Mouse (Mus musculus) natural killer cell, adult 2 months (primary cell): ENCODE measurements around the gene Entpd3.

Source experiments
- DNase-seq, 2 experiments: peaks; one replicate each; pipeline ENCODE4 v3.0.0; 2022; ENCODE audit warnings: low spot score in 2 of 2

Entpd3 gene

DNA sequence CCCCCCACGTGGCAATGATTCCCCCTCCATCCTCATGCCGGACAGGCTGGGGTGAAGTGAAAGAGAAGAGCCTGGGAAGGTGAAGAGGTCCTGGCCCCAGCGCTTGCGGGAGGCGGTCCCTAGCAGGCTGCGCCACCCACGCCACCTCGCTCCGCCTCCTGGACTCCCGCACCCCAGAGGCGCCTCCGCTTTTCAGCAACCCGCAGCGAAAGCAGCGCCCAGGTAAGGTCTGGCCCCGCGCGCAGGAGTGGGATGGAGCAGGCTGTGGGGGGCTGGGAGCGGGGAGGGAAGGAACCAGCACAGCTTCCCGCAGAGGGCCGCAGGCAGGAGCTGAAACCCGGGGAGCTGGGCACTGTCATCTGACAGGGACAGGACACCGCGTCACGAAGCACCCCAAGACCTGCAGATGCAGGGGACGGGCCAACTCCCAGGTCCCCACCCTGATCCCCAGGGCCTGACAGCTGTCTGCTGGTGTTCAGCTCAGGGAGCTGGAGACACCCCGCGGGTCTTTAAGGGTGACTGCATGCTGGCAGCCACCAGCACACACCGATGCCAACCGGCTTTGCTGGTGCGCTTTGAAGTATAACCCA, at the start of gene Entpd3:
Gene Entpd3 (plus strand): TSS at position 157 of the 590 bp plus-strand sequence.
- no peak for DNase-seq

DNA sequence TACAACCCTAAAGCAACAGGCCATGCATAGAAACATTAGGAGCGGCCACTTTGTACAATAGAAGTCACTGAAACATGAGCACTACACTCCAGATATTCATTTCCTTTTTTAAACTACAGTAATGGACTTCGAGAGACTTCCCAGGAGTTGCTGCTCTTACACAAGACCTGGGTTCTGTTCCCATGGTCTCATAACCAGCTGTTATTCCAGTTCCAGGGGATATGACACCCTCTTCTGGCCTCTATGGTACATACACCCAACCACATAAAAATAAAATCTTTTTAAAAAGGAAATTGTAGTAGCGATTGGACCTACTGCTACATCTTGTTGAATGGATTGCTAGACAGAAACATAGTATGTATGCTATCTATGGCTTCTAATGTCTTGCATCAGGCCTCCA, 48.1 kb upstream of the Entpd3 start:
- DNase-seq: no peak

DNA sequence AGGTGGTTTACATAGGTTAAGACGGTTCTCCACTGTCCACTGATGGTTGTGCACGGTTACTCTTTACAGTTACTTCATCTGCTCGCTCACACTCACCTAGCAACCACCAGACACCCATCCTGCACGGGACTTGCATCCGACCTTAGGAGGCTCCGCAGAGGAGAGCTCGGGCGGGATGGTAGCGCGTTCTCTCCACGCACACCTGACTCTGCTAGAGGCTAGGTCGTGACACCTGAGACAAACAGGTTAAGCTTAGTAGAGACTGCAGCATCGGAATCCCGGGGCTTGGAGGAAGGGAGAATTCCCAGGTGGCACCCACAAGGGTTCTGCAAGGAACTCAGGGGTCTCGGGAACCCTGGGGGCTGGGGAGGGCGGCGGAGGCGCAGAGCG, 47.6 kb upstream of the Entpd3 start, which contains the start of gene Eif1b:
Gene Eif1b (plus strand): TSS at position 223 of the 390 bp plus-strand sequence.
- DNase-seq: peak in 1 of 2 experiments; percentile 22

DNA sequence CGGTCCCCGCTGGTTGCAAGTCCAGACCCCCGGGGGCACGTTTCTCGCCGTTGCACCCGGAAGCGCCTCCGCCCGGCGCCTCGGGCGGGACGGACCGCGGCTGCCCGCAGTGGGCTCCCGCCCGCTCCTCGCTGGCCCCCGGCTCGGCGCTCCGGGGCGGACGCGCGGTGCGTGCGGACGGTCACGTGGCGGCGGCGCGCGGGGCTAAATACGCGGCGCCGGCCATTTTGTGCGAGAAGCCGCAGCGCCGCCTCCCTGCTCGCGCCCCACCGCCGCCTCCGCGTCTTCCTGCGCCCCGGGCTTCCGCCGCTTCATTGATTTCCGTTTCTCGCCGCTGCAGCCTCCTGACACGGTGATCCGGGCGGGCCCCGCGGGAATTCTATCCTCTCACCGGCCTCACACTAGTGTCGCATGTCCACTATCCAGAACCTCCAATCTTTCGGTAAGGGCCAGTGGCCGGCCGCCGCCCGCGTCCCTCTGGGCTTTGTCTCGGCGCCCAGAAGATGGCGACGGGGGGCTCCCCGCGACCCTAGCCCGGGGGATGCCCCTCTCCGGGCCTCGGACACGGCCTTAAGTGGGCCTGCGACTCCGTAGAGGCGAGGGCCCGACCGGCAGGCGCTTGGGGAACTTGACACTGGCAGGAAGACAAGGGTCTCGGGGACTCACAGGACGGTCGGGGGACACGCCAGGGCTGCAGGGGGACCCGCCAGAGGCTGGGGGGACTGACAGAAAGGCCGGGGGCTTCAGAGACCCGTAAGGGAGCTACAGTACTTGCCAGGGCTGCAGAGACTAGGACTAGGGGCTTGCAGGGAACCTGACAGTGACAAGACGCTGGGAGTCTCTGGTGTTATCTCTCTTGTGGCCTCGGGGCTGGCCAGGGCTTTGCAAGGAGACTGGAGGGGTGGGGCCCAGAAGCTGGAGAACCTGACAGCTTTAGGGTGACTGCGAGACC, 46.9 kb upstream of the Entpd3 start:
- DNase-seq: peak; percentile 55 to 69

DNA sequence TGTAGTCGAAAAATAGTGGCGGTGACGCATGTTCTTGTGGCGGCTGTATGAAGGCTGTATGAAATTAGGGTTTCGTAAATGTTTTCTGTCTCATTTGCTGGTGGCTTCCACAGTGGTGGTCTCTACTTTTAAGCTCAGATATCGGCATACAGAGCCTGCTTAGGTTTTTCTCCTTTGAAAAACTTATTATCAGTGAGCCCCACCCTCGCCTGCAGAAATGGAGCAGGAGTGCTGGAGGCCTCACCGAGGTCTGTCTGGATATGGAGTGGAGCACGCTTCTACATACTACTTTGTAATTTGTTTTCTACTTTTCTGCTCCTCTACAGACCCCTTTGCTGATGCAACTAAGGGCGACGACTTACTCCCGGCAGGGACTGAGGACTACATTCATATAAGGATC, 45.8 kb upstream of the Entpd3 start:
- DNase-seq: no peak

DNA sequence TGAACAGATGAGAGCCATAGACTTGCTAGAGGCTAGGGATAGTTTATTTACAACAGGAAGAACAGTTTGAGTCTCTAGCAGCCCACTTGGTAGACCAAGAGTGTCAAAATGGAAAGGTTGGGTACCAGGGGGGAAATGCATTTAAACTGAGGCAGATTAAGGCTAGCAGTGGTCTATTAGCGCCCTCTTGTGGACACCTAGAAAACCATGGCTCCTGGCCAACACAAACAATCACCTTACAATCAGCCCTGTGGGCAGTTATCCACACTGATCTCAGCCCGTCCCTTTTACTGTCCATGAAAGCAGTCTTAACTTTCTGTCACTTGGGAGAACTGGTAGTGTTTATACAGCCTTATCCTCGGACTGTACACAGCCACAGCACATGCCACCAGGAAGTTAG, 42.9 kb upstream of the Entpd3 start:
- peak; percentile 55 to 65 for DNase-seq

- DNase-seq: no peak
Measured at GRCm38 (mm10) chr9:120497983-120498382, 41.6 kb upstream of the Entpd3 start.

- no peak for DNase-seq
Measured at GRCm38 (mm10) chr9:120501191-120501902, 38.3 kb upstream of the Entpd3 start.

- peak; percentile 65 to 75 for DNase-seq
Measured at GRCm38 (mm10) chr9:120502013-120502412, 37.6 kb upstream of the Entpd3 start.

DNA sequence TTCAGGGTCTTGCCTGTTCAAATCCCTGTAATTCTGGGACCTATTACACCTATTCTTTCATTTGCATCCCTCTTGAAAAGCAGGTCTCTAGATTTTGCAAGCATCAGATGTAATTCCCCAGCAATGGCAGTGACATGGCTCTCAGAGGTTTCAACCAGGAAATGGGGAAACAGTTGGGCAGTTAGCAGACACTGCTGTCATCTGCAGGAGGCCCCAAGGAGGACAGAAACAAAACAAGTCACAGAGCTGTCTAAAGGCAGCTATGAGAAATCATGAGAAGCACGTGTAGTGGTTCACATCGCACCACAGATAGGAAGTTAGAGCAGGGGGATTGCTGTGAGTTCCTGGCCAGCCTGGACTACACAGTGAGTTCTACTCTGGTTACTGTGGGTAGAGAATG, 35.2 kb upstream of the Entpd3 start:
- DNase-seq: no peak

DNA sequence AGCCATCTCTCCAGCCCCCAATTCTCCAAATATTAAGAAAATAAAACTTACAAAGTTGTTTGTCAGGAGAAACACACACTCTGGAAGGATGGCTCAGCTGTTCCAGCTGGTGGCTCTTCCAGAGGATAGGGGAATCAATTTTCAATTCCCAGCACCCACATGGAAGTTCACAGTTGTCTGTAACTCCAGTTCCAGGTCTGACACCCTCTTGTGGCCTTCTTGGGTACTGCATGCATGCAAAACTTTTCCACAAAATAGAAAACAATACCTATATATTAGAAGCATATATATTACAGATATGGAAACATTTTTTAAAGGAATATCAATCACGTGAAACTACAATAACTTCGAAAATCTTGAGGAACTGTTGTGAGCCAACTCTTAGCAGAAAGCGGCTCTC, 27.8 kb upstream of the Entpd3 start:
- DNase-seq: peak in 1 of 2 experiments; percentile 7

DNA sequence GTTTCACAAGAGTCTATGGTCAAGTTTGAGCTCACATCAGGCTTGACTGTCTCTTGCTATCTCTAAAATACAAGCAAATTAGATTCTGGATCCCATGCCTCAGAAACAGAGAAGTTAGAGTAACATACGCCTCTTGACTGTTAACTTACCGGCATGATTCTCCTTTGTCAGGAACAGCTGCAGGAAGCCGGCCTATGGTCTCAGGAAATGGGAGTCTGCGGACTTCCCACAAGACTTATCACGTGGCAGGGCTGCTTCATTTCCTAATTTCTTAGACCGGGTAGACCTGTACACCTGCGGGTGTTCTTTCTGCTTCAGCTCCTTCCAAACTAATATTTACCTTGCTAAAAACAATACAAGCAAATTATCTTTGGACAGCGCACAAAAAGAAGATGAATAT, 22.9 kb upstream of the Entpd3 start:
- DNase-seq: no peak

DNA sequence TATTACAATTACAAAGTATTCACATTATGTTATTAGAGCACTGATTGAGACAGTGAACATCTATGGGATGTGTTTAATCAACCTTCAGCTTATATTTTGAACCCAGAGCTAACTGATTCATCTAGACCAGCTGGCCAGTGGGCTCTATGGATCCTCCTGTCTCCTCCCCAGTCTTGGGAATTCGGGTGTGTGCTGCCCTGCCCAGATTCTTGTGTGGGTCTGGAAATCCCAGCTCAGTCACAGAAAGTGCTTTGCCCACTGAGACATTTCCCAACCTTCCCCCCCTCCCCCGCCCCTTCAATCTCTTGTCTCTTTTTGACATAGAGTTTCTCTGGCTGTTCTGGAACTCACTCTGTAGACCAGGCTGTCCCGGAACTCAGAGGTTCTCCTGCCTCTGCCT, 20.7 kb upstream of the Entpd3 start:
- DNase-seq: no peak

GRCm38 (mm10) chr9:120519469-120520125, 20.0 kb upstream of the Entpd3 start:
- DNase-seq: no peak

- DNase-seq: no peak
Measured at GRCm38 (mm10) chr9:120521161-120521560, 18.5 kb upstream of the Entpd3 start.

- DNase-seq: no peak
Measured at GRCm38 (mm10) chr9:120527270-120527669, 12.3 kb upstream of the Entpd3 start.

- no peak for DNase-seq
Measured at GRCm38 (mm10) chr9:120527919-120528318, 11.7 kb upstream of the Entpd3 start.

GRCm38 (mm10) chr9:120528815-120529510, 10.7 kb upstream of the Entpd3 start:
- DNase-seq: no peak

GRCm38 (mm10) chr9:120530471-120530870, 9.1 kb upstream of the Entpd3 start:
- no peak for DNase-seq

- no peak for DNase-seq
Measured at GRCm38 (mm10) chr9:120532062-120532461, 7.6 kb upstream of the Entpd3 start.

DNA sequence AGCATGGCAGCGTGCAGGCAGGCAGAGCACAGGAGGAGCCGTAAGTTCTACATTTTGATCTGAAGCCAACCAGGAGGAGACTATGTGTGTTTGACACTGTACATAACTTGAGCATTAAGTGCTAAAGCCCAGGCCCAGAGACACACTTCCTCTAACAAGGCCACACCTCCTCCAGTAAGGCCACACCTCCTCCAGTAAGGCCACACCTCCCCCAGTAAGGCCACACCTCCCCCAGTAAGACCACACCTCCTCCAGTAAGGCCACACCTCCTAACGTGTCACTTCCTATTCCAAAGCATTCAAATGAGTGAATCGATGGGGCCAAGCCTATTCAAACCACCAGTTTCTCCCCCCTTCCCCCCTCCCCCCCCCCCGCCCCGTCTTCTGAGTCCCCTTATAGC, 6.9 kb upstream of the Entpd3 start:
- DNase-seq: peak in 1 of 2 experiments; percentile 2
